Mouse (Mus musculus): ENCODE data around the gene Asic4.

Asic4 gene

GRCm38 (mm10) chr1:75443247-75444024 lies 6.8 kb upstream of the Asic4 start:
- DNase-seq (ENCODE audit: low spot score in 2 of 2), result no peak

GRCm38 (mm10) chr1:75444208-75444607 lies 6.0 kb upstream of the Asic4 start:
- no peak for DNase-seq (ENCODE audit: low spot score in 2 of 2)

- no peak for DNase-seq (ENCODE audit: low spot score in 2 of 2)
Observed at GRCm38 (mm10) chr1:75445141-75445701, 5.0 kb upstream of the Asic4 start.

GRCm38 (mm10) chr1:75445751-75446611 lies 4.3 kb upstream of the Asic4 start:
- DNase-seq (ENCODE audit: low spot score in 2 of 2), result peak; percentile 49 to 61

GRCm38 (mm10) chr1:75446656-75447055 lies 3.6 kb upstream of the Asic4 start:
- no peak for DNase-seq (ENCODE audit: low spot score in 2 of 2)

GRCm38 (mm10) chr1:75447265-75448051 lies 2.8 kb upstream of the Asic4 start:
- DNase-seq (ENCODE audit: low spot score in 2 of 2), result no peak

- no peak for DNase-seq (ENCODE audit: low spot score in 2 of 2)
Observed at GRCm38 (mm10) chr1:75448052-75448431, 2.2 kb upstream of the Asic4 start.

- no peak for DNase-seq (ENCODE audit: low spot score in 2 of 2)
Observed at GRCm38 (mm10) chr1:75448937-75449336, 1.3 kb upstream of the Asic4 start.

- DNase-seq (ENCODE audit: low spot score in 2 of 2), result no peak
Observed at GRCm38 (mm10) chr1:75449377-75450135, 680 bp upstream of the Asic4 start.

GRCm38 (mm10) chr1:75451900-75452299 lies 1.7 kb downstream of the Asic4 start:
- no peak for DNase-seq (ENCODE audit: low spot score in 2 of 2)

GRCm38 (mm10) chr1:75455433-75455832 lies 5.2 kb downstream of the Asic4 start:
- DNase-seq (ENCODE audit: low spot score in 2 of 2), result no peak

- DNase-seq (ENCODE audit: low spot score in 2 of 2), result no peak
Observed at GRCm38 (mm10) chr1:75455948-75456347, 5.7 kb downstream of the Asic4 start.

- no peak for DNase-seq (ENCODE audit: low spot score in 2 of 2)
Observed at GRCm38 (mm10) chr1:75456746-75457564, 6.7 kb downstream of the Asic4 start.

- DNase-seq (ENCODE audit: low spot score in 2 of 2), result no peak
Observed at GRCm38 (mm10) chr1:75457710-75458024, 7.4 kb downstream of the Asic4 start.

GRCm38 (mm10) chr1:75458025-75458788 lies 8.0 kb downstream of the Asic4 start:
- no peak for DNase-seq (ENCODE audit: low spot score in 2 of 2)

GRCm38 (mm10) chr1:75458789-75459684 lies 8.8 kb downstream of the Asic4 start:
- no peak for DNase-seq (ENCODE audit: low spot score in 2 of 2)

- DNase-seq (ENCODE audit: low spot score in 2 of 2), result no peak
Observed at GRCm38 (mm10) chr1:75460297-75460696, 10.1 kb downstream of the Asic4 start.

GRCm38 (mm10) chr1:75462636-75463035 lies 12.4 kb downstream of the Asic4 start:
- no peak for DNase-seq (ENCODE audit: low spot score in 2 of 2)
